Comparison of ENCODE assay signal across 8 mouse cellular contexts in genomic region chr15:8627097-8627537, GRCm38 (mm10).
DNase-seq lines count a peak whose midpoint lies in the region; TF ChIP-seq lines count a peak whose summit lies in the region.

No protein-coding gene starts in this region.

- intact Hi-C loops in left cerebral cortex, adult 2 months (cut with DNase I): loop anchor here (1.0 to 5.0 kb wide), 3 partner anchors 165 to 365 kb away; no protein-coding TSS in a partner anchor

- peak overlapping the region; percentile 42 for H3K4me3 ChIP-seq in left cerebral cortex, adult 2 months
- H3K4me3 ChIP-seq in macrophage (ENCODE audit: inconsistent target): peak overlapping the region; percentile 26

- TF ChIP-seq CTCF in left cerebral cortex, adult 2 months (IDR thresholded peaks at IDR 0.05): peak; percentile 85

- DNase-seq in WW6 (ENCODE audit: low read depth, low spot score): peak; percentile 42
- DNase-seq in cerebellum, postnatal 4 days (ENCODE audit: low spot score in 2 of 2): peak; percentile 51 to 77
- DNase-seq in gastrocnemius, adult 8-10 months (ENCODE audit: low spot score in 2 of 2): peak; percentile 23 to 24
- DNase-seq in induced T-regulatory cell, adult 2 months (ENCODE audit: low read depth): peak; percentile 80
- DNase-seq in left cerebral cortex, adult 2 months (ENCODE audit: extremely low spot score in 1 of 2, low spot score in 2 of 2): peak; percentile 65 to 69
- DNase-seq in retina, postnatal 7 days (ENCODE audit: low read depth, low spot score): peak; percentile 46
- peak; percentile 62 for DNase-seq in urinary bladder, postnatal 14 days (ENCODE audit: low spot score)

- no peaks in the 10 kb centered on the region for H3K36me3 ChIP-seq in macrophage (ENCODE audit: inconsistent target)

- no peak overlapping the region for H3K27ac ChIP-seq in left cerebral cortex, adult 2 months
- H3K27ac ChIP-seq in macrophage: no peak overlapping the region

- H3K79me2 ChIP-seq in macrophage (ENCODE audit: inconsistent target): no peaks in the 10 kb centered on the region

- WGBS in macrophage (ENCODE audit: missing documents): 2% methylated on average over 15 of the region's 15 CpGs

Comparison
In these comparisons a context has a peak if more than half of its experiments do, and no peak if none do; other contexts are left out.
1. DNase-seq: peak in every context shown above with its lines; median percentile 80 in induced T-regulatory cell, adult 2 months; 67 in left cerebral cortex, adult 2 months; 64 in cerebellum, postnatal 4 days; 62 in urinary bladder, postnatal 14 days; 46 in retina, postnatal 7 days; 42 in WW6; 24 in gastrocnemius, adult 8-10 months.